Mouse (Mus musculus) kidney, postnatal 14 days (tissue): ENCODE results near the gene Plcb1.

Experiments
- DNase-seq: peaks from one replicate; pipeline ENCODE4 v3.0.0; 2022; ENCODE audit warnings: mixed read lengths

The Plcb1 gene

DNA sequence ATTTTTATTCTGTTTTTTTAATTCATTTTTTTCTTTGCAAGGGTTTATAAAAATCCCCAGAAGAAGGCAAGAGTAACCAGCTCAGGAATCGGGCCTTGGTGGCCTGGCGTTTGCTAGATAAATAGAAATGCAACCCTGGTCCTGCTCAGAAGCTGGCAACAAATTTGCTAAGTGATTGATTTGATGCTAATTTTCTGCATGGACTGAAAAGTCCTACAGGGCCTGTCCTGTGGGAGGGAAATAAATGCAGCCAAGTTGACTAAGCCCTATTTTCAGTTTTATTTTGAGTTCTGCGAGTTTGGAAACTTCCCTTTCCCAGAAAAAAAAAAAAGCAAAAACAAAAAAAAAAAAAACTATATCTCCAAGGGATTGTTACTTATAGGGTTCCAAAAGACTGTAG, 433.5 kb downstream of the Plcb1 start:
- no peak for DNase-seq

- peak; percentile 50 for DNase-seq
These were observed 439.7 kb downstream of the Plcb1 start for GRCm38 (mm10) chr2:135225604-135226025.

DNA sequence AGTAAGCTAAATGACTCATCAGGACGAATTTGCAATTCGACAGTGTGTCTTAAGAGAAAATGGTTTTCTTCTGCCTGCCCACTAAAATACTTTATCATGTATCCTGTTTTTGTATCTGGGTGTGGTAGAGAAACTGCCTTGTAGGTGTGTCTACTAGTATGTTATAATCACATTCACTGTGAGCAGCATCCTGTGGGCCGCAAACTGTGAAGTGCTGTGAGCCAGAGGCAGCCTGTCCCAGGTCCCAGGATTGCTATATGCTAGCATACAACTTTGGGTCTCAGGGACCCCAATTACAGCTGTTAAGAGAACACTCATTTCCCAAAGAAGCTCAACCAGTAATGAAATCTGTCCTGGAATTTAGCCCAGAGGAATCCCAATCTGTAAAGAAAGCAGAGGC, 444.4 kb downstream of the Plcb1 start:
- DNase-seq = no peak

- DNase-seq = no peak
These were observed 456.9 kb downstream of the Plcb1 start for GRCm38 (mm10) chr2:135242662-135243316.

DNA sequence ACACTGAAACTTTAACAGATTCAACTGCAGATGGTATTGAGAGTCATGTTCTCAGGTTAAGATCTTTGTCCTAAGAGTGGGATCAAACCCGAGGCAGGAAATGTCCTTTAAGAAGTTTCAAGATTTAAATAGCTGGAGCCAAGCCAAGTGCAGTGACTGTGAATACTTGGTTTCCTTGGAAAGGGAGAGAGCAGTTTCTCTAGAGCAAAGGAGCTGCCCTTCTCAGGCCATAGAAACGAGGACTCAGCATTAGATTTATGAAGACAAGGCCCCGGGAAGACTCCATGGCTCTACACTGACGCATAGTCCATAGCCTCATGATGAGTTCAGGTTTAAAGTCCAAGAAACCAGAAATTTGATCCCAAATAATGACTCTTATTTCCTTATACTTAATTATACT, 457.9 kb downstream of the Plcb1 start:
- no peak for DNase-seq

DNA sequence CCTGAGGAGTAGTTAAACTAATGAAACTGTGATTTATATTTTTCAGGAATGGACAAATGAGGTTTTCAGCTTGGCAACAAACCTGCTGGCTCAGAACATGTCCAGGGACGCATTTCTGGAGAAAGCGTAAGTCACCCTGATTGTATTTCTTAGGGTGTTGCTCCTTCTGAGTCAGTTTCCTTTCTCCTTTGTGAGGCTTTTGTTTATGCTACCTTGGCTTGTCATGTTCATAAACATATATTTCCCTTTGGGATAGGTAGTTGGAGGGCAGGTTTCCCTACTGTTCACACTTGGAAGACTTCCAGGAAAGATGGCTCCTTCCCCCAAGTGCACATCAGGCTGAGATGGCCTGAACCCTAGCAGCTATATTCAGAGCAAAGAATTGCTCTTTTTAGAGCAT, 464.1 kb downstream of the Plcb1 start:
- DNase-seq = no peak

GRCm38 (mm10) chr2:135251821-135252315, 466.0 kb downstream of the Plcb1 start:
- no peak for DNase-seq

- DNase-seq = peak; percentile 76
These were observed 473.3 kb downstream of the Plcb1 start for GRCm38 (mm10) chr2:135259136-135259535.

DNA sequence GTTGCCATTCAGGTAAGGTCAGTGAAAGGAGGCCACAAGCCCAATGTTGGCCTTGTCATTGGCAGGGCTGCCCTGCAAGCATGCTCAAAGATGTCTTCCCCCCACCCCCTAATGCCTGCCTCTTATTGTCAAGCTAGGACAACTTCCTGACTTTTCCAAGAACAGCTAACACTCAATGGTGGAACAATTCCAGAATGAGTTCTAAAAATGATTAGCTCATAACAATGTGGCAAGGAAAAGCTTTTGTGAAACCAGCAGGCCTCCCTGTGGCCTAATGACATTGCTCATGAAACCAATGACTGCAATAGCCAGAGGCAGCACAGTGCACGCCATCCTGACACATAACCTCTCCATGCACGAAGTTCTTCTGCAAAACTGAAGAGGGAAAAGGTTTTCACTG, 478.1 kb downstream of the Plcb1 start:
- DNase-seq = peak; percentile 14

- peak; percentile 33 for DNase-seq
These were observed 489.1 kb downstream of the Plcb1 start for GRCm38 (mm10) chr2:135274949-135275348.

DNA sequence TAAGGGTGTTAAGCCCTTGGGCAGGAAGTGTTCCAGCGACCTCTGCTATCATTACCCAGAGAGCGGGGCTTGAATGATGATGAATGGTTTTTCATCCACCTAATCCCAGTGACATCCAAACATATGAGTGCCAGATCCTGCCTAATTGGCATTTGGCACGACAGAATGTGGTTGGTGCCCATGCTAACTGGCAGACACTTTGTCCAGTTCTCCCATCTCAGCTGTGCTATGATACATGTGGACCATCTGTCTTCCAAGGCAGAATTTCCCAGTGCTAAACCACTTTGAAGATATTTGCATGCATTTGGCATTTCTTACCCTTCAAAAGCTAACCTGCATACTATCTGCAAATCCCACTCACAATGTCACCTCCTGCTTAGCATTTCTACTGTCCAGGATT, 492.6 kb downstream of the Plcb1 start:
- DNase-seq = no peak

DNA sequence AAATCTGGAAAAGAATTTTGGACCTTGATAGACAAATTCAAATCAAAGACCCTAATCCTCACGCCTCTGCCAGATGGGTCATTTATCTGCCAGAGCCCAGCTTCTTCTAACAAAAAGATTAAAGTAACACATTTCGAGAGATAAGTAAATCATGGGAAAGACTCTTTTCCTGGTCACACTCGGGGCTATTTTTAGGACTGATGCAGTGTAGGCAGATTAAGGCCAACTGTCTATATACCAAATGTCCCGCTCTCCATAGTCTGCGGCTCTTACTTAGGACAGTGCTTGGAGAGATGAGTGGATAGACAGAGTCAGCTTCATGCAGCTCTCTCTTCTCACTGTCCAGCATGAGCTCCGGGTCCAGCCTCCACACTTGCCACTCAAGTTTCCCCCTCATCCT, 493.2 kb downstream of the Plcb1 start:
- no peak for DNase-seq

DNA sequence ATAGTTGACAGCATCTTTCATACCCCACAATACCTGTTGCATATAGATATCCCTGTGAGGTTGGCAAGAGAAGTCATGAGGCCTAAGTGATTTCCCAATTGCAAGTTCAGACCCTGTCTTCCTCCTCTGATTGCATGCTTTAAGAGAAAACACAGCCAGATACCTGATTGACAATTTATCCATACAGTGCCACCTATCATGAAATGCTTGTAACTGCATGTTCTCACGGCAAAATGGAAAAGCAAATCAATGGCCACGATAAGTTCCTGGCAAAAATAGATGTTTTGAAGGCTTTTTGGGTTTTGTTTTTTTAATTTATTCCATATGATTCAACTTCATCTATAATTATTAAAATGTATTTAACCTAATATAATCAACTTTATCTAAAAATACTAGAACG, 497.9 kb downstream of the Plcb1 start:
- no peak for DNase-seq

DNA sequence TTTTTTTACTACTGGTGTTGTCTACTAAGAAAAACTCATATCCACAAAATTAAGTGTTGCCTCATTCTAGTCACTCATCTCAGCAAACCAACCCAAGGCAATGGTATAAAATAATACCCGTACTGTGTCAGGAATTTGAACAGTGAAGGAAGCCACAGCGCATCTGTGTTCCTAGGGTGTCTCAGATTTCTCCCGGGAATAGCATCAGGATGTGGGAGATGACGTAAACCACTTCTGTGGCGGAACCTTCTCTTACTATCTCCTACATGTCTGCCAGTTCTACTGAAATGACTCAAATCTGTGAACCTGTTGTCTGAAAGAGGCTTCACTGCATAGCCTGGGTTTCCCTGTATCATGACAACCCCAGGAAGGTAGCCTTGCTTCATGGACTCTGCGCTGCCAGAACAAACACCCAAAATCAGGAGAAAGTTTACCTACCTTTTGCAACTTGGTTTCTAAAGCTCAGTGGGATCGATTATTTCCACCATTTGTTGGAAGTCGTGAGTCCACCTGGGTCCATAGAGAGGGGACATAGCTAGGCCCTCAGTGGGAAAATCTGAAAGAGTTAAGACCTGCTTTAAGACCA, 510.4 kb downstream of the Plcb1 start:
- no peak for DNase-seq

DNA sequence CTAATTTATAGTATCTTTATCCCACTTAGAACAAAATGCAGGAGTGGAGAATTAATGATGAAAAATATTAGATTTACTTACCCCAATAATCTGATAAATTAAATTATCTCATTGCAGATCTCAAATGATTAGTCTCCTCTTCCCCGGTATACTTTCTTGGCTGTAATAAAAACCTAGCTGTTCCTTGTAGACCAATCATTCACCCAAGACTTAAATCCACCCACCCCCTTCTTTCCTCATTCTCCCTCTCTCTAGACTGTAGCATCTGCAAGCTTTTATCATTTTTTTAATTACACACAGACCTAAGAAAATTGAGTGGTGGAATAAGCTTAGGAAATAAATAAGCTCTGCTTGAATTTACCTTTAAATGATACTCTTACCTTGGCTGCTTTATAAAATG, 514.6 kb downstream of the Plcb1 start:
- no peak for DNase-seq

DNA sequence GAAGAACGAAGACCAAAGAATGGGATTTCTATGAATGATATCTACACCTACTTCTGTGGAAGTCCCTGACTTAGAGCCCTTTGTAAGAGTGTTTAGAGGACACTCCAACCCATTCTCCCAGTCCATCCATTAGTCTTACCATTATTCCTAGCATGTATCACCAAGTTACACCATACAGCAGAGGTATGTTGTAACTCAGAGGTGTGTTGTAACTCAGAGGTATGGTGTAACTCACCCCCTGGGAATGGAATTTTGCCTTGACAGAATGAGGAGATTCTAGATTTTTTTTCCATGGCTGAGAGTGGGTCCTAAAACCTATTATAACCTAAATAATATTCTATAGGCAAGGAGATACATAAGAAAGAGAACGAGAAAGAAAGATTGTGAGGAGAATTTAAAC, 516.6 kb downstream of the Plcb1 start:
- DNase-seq = no peak

- DNase-seq = no peak
These were observed 519.3 kb downstream of the Plcb1 start for GRCm38 (mm10) chr2:135305186-135305585.

DNA sequence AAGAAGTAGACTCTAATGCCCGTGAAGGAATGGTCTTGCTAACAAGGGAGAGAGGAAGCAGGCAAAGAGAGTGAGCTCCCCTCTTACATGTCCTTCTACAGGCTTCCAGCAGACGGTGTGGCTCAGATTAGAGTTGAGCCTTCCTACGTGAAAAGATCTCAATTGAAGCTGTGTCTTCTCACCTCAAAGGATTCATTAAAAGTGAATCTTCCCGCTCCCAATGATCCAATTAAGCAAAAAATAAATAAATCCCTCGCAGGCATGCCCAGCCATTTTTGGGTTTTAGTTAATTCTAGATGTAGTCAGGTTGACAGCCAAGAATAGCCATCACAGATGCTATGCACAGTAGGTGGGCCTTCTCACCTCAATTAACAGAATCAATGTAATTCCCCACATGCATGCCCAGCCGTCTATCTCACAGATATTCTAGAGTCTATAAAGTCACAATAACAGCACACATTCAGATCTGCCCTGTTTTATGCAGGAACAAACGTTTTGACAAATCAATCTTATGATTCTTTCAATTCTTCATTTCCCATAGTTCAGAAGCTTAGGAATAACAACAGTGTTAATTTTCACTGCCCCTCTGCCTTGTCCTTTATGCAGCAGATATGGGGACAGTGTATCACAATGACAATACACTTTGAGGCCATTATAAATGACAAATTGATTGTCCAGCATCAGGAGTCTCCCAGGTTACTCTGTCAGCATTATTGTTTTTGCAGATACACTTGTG, 520.0 kb downstream of the Plcb1 start:
- no peak for DNase-seq

DNA sequence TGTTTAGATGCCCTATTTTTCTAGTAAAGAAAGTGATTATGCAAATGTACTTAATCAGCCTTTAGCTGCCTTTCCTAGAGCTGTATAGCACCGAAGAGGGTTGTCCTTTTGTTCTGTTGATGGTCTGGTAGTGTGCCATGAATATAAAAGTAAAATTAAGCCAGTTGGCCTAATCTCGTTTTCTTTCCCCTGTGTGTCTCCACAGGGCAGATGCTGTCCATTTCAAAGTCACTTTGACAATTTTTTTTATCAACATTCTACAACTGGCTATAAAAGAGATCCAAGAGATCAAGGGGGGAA, 520.6 kb downstream of the Plcb1 start:
- DNase-seq = no peak

GRCm38 (mm10) chr2:135307787-135308186, 521.9 kb downstream of the Plcb1 start:
- DNase-seq = no peak

- no peak for DNase-seq
These were observed 530.1 kb downstream of the Plcb1 start for GRCm38 (mm10) chr2:135315980-135316379.

GRCm38 (mm10) chr2:135318136-135318535, 532.3 kb downstream of the Plcb1 start:
- no peak for DNase-seq

DNA sequence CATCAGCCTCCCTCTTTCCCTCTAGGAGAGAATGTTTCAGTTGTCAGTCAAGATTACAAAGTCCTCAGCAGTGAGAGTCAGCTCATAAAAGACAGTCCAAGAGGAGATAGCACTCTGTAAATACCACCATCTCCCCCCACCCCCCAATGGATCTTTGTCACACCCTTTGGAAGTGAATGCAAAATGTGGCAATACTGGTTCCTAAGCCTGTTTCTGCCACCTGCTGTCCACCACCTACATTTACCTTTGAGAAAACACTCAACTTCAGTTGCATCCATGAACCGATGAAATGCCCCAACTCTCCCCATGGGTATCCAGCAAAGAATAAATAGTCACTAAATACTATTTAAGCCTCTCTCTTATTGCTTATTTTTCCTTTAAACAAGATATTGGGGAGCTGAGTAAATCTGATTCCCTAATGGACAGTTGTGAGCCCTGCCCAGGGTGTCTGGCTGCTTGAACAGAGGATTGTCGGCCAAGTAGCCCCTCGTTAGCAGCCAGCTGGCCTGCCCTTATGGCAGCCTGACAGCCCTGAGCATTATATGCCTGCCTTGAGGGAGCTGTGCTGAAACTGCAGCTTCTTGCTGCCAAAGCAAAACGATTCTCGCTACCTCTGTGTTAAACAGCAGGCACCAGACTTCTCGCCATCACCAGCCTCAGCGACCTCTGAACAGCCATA, 537.5 kb downstream of the Plcb1 start:
- no peak for DNase-seq

DNA sequence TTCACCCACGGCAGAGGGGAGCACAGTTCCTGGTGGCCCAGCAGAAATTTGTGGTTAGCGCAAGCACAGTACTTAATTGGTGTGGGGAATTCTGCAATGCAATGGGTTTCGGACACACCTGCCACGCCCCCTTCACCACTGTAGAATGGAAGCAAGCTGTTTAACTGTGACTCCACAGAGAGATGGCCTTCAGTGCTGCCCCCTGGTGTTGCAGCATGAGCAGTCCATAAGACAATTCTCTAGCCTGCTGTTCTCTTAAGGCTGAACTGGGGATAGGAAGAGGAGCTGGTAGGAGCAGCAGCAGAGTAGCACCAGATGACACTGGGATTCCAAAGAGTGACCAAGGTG, 538.1 kb downstream of the Plcb1 start:
- DNase-seq = peak; percentile 79
